Mouse (Mus musculus) central nervous system, embryonic 18 days (tissue): ENCODE data around the gene Slc35f5. TPM values are rescaled to one million over a fixed set of nuclear protein-coding genes. Genes with fewer than 3 reads are reported as not detected.

ENCODE experiments used
- polyA plus RNA-seq: library from polyadenylated mRNA; depleted of rRNA; stranded (reverse); fragments of >200 nt; gene quantifications from 2 replicates; pipeline ENCODE4 v1.2.3, GENCODE M21; 2012; rRNA removed

The Slc35f5 gene
- polyA plus RNA-seq: 42.6 and 44.1 TPM in 2 replicates

DNA sequence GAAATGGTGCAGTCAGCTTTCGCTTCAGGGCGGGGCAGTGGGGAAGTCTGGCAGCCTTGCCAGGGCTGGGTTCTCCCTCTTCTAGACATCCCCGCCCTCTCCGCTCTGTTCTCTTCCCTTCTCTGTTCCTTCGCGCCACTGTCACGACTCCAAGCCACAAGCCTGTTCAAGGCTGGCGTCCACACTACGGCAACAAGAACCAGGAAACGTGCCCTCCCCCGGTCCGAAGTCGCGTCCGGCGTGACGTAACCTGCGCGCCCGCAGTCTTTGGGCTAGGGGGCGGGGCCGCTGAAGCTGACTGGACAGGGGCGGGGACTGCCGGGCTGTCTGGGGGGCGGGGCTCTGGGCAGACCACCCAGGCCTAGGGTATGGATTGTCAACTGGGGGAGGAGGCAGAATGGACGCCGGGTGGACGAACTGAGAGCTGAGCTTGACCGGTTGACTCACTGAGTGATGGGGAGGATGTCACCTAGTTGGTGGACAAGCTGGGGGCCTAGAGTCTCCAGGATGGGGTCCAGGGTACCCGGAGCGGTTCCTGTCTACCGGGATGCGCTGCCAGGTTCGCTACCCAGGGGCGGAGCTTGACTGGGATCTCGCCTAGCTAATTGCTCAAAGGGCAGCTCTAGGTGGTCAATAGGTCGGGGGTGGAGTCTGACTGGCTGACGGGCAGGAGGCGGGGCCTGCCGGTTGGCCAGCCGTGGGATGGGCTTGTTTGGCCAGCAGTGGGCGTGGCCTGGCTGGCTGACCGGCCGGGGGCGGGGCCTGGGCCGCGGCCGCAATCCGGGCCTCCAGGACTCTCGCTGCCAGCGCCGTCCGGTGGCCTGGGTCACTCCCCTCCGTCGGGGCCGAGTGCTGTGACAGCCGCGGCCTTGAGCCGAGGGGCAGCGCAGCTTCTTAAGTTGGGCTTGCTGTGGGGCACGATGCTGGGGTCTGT lies at the start of gene Slc35f5:
Gene Slc35f5 (plus strand): TSS at position 337 of the 934 bp plus-strand sequence.

Other genes starting within 250 kb of the Slc35f5 start
- 110 and 113 TPM in 2 replicates for gene Actr3, start 124.9 kb upstream of the Slc35f5 start, polyA plus RNA-seq
- 0.37 and 0.43 TPM in 2 replicates for gene Gpr39, start 116.4 kb downstream of the Slc35f5 start, polyA plus RNA-seq